Mouse (Mus musculus) forebrain, embryonic 14.5 days (tissue): ENCODE results near the gene Nup62. TPM values are rescaled to one million over a fixed set of nuclear protein-coding genes. Genes with fewer than 3 reads are reported as not detected.
"Not testable (repeated sequence)": the region's sequence is repeated elsewhere in the genome, so short reads cannot be mapped to it uniquely, and the experiment has no call there.

ENCODE experiments used
- ATAC-seq: fragments of 200-750 bp; cut with Nextera tagmentation; 2 replicates; pipeline ENCODE4 v1.8.0; 2017; ENCODE audit warnings: mild to moderate bottlenecking, moderate library complexity
- DNase-seq: peaks from one replicate; pipeline ENCODE4 v3.0.0-alpha.2; 2015; ENCODE audit warnings: low spot score
- H3K27ac ChIP-seq: fragments of 300-500 bp; sonication (generic); 2 replicates; pipeline ENCODE4 v1.5.1; 2014; ENCODE audit warnings: low read depth, mild to moderate bottlenecking, control low read depth, low read length, moderate library complexity
- H3K27me3 ChIP-seq: fragments of 300-500 bp; sonication (generic); replicated peaks from 2 replicates; pipeline ENCODE4 v1.6.1; 2014; ENCODE audit warnings: low read length, control low read depth, mixed read lengths; ENCODE audit not compliant: control insufficient read depth, insufficient read depth
- H3K36me3 ChIP-seq: fragments of 300-500 bp; sonication (generic); 2 replicates; pipeline ENCODE4 v1.6.1; 2014; ENCODE audit warnings: low read length, control low read depth; ENCODE audit not compliant: control insufficient read depth, insufficient read depth
- H3K4me1 ChIP-seq: fragments of 300-500 bp; sonication (generic); 2 replicates; pipeline ENCODE4 v1.6.1; 2014; ENCODE audit warnings: antibody characterized with exemption, low read length, control low read depth; ENCODE audit not compliant: control insufficient read depth, insufficient read depth
- H3K4me2 ChIP-seq: fragments of 300-500 bp; sonication (generic); 2 replicates; pipeline ENCODE4 v1.6.1; 2014; ENCODE audit warnings: mild to moderate bottlenecking, control low read depth, low read length
- H3K4me3 ChIP-seq: fragments of 300-500 bp; sonication (generic); 2 replicates; pipeline ENCODE4 v1.5.1; 2014; ENCODE audit warnings: low read depth, low read length, control low read depth
- H3K9ac ChIP-seq: fragments of 300-500 bp; sonication (generic); 2 replicates; pipeline ENCODE4 v1.6.1; 2014; ENCODE audit warnings: mild to moderate bottlenecking, low read length, control low read depth, moderate library complexity
- H3K9me3 ChIP-seq: fragments of 300-500 bp; sonication (generic); replicated peaks from 2 replicates; pipeline ENCODE4 v1.6.1; 2016; ENCODE audit warnings: low read length, control low read depth, mixed read lengths; ENCODE audit not compliant: control insufficient read depth
- WGBS: fragments of 180-500 bp; shearing (Covaris S2); extraction: QIAGEN DNeasy Blood & Tissue Kit; methylation state at CpG from one replicate; pipeline ENCODE4 v1.1.7; 2014; 5-methylcytosine and 5-hydroxymethylcytosine counted together
- polyA plus RNA-seq: library from polyadenylated mRNA; unstranded; fragments of >200 nt; fragmentation: Nextera tagmentation; extraction: Ambion mirVana; gene quantifications from 2 replicates; pipeline ENCODE4 v1.2.1, GENCODE M21; 2014

Gene Nup62
- polyA plus RNA-seq, 1 experiment from 2014 or later, result 43.6 TPM

GRCm38 (mm10) chr7:44867802-44868201 lies 51.9 kb downstream of the Nup62 start:
- 48% methylated on average over 9 of the region's 9 CpGs for WGBS

GRCm38 (mm10) chr7:44868465-44868864 lies 52.6 kb downstream of the Nup62 start:
- peak overlapping the region; percentile 98 for H3K4me3 ChIP-seq
- 4% methylated on average over 16 of the region's 16 CpGs for WGBS
- peak overlapping the region; percentile 100 for H3K9ac ChIP-seq
- peaks cover 33% of the 10 kb centered on the region for H3K4me1 ChIP-seq
- DNase-seq, result no peak
- peaks cover 37% of the 10 kb centered on the region for H3K36me3 ChIP-seq
- no peaks in the 10 kb centered on the region for H3K9me3 ChIP-seq
- H3K27me3 ChIP-seq, result no peaks in the 10 kb centered on the region
- no peak for ATAC-seq
- H3K4me2 ChIP-seq, result peak overlapping the region; percentile 98
- peak overlapping the region; percentile 100; the same call in 1 of the 2 replicates for H3K27ac ChIP-seq

More at GRCm38 (mm10) chr7:44867802-44868201, 51.9 kb downstream of the Nup62 start:
- Histone ChIP-seq H3K9me3 (no peaks in the 10 kb centered on the region), H3K4me2 (peak overlapping the region; percentile 98), H3K27me3 (no peaks in the 10 kb centered on the region), H3K4me1 (peaks cover 33% of the 10 kb centered on the region), H3K4me3 (peak overlapping the region; percentile 98), H3K36me3 (peaks cover 43% of the 10 kb centered on the region), H3K27ac (no peak overlapping the region), H3K9ac (peak overlapping the region; percentile 100)
- no peak for ATAC-seq
- DNase-seq, result no peak

- H3K27me3 ChIP-seq, result no peaks in the 10 kb centered on the region
- ATAC-seq (peak; percentile 47), DNase-seq (peak; percentile 67)
- peak overlapping the region; percentile 100 for H3K27ac ChIP-seq
- H3K36me3 ChIP-seq, result peaks cover 30% of the 10 kb centered on the region
- under 1% methylated on average over 72 of the region's 108 CpGs for WGBS
- peak overlapping the region; percentile 98 for H3K4me3 ChIP-seq
- peak overlapping the region; percentile 98 for H3K4me2 ChIP-seq
- H3K4me1 ChIP-seq, result peaks cover 33% of the 10 kb centered on the region
- peak overlapping the region; percentile 100 for H3K9ac ChIP-seq
- H3K9me3 ChIP-seq, result no peaks in the 10 kb centered on the region
Measured at GRCm38 (mm10) chr7:44868919-44869696, 53.2 kb downstream of the Nup62 start.

GRCm38 (mm10) chr7:44869697-44870528 lies 54.0 kb downstream of the Nup62 start, which contains the start of gene Ptov1:
Gene Ptov1, minus strand, starts transcription at chr7:44869788.
- DNase-seq (peak; percentile 99), ATAC-seq (peak; percentile 94)
- Histone ChIP-seq H3K9ac (peak within 1 kb of the TSS; percentile 100), H3K36me3 (peaks cover 22% of the 10 kb centered on the region), H3K4me3 (peak within 1 kb of the TSS; percentile 98), H3K4me2 (peak within 1 kb of the TSS; percentile 98), H3K9me3 (no peaks in the 10 kb centered on the region), H3K27me3 (no peaks in the 10 kb centered on the region), H3K4me1 (peaks cover 33% of the 10 kb centered on the region), H3K27ac (peak within 1 kb of the TSS; percentile 100)
- 10% methylated on average over 29 of the region's 29 CpGs for WGBS

- Histone ChIP-seq H3K27me3 (no peaks in the 10 kb centered on the region), H3K9ac (peak overlapping the region; percentile 100; the same call in 1 of the 2 replicates), H3K36me3 (peaks cover 18% of the 10 kb centered on the region), H3K4me3 (peak overlapping the region; percentile 98; the same call in 1 of the 2 replicates), H3K4me1 (peaks cover 32% of the 10 kb centered on the region), H3K9me3 (no peaks in the 10 kb centered on the region), H3K4me2 (peak overlapping the region; percentile 98), H3K27ac (peak overlapping the region; percentile 100; the same call in 1 of the 2 replicates)
- DNase-seq (no peak), ATAC-seq (no peak)
- WGBS, result 71% methylated on average over 6 of the region's 6 CpGs
Measured at GRCm38 (mm10) chr7:44870614-44871013, 54.7 kb downstream of the Nup62 start.

GRCm38 (mm10) chr7:44871181-44871580 lies 55.3 kb downstream of the Nup62 start:
- H3K9me3 ChIP-seq, result no peaks in the 10 kb centered on the region
- DNase-seq, result no peak
- no peak overlapping the region for H3K4me2 ChIP-seq
- 38% methylated on average over 1 of the region's 1 CpGs for WGBS
- ATAC-seq, result no peak
- no peak overlapping the region for H3K27ac ChIP-seq
- H3K4me1 ChIP-seq, result peaks cover 27% of the 10 kb centered on the region
- no peak overlapping the region for H3K4me3 ChIP-seq
- no peaks in the 10 kb centered on the region for H3K27me3 ChIP-seq
- H3K9ac ChIP-seq, result no peak overlapping the region
- peaks cover 18% of the 10 kb centered on the region for H3K36me3 ChIP-seq

GRCm38 (mm10) chr7:44871774-44872173 lies 55.9 kb downstream of the Nup62 start:
- H3K27ac ChIP-seq, H3K4me3 ChIP-seq, H3K9ac ChIP-seq, ATAC-seq, H3K4me2 ChIP-seq, H3K27me3 ChIP-seq, DNase-seq, H3K9me3 ChIP-seq: not testable (repeated sequence)
- Histone ChIP-seq H3K36me3 (peaks cover 18% of the 10 kb centered on the region), H3K4me1 (peaks cover 21% of the 10 kb centered on the region)
- WGBS, result 95% methylated on average over 2 of the region's 2 CpGs

- H3K4me3 ChIP-seq, result no peak overlapping the region
- WGBS, result 88% methylated on average over 14 of the region's 14 CpGs
- H3K27me3 ChIP-seq, result no peaks in the 10 kb centered on the region
- no peak overlapping the region for H3K4me2 ChIP-seq
- no peak overlapping the region for H3K27ac ChIP-seq
- H3K4me1 ChIP-seq, result no peaks in the 10 kb centered on the region
- no peaks in the 10 kb centered on the region for H3K9me3 ChIP-seq
- H3K36me3 ChIP-seq, result peaks cover 75% of the 10 kb centered on the region
- no peak for DNase-seq
- no peak for ATAC-seq
- no peak overlapping the region for H3K9ac ChIP-seq
Measured at GRCm38 (mm10) chr7:44877833-44878232, 61.9 kb downstream of the Nup62 start.
